Mouse (Mus musculus): ENCODE results near the gene 6330409D20Rik. TPM values are rescaled to one million over a fixed set of nuclear protein-coding genes. Genes with fewer than 3 reads are reported as not detected.

Gene 6330409D20Rik
- 3.2 and 4.6 TPM in 2 replicates for polyA plus RNA-seq (2014; fragmentation: Nextera tagmentation; extraction: Ambion mirVana)

DNA sequence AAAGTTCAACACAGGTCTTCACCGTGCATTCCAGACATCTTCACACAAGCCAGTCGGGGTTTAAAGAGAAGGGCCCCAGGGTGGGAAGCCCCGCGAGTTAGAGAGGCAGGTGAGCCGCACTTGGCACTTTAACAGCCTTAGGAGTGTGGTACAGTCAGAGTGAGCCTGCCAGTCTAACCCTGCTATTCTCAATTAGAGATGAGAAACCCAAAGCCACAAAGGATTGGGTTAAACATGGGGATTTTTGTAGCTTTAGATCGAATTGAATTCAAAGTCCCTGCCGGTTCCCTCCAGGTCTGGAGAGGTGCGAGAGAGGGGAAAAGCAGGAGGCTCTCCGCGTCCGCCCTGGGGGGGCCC, at the start of gene 6330409D20Rik:
Gene 6330409D20Rik (minus strand): TSS at position 101 of the 357 bp plus-strand sequence.
- Histone ChIP-seq H3K9ac (replicated peaks; ENCODE audit: low read length) (peak within 1 kb of the TSS; percentile 85), H3K9me3 (ENCODE audit: control insufficient read depth, low read length) (no peaks in the 10 kb centered on the region), H3K27me3 (ENCODE audit: control insufficient read depth, insufficient read depth, low read length) (no peaks in the 10 kb centered on the region), H3K36me3 (ENCODE audit: control insufficient read depth, insufficient read depth, low read length) (peaks cover 17% of the 10 kb centered on the region), H3K4me2 (ENCODE audit: low read length) (peak within 1 kb of the TSS; percentile 82), H3K27ac (replicated peaks; ENCODE audit: low read depth, low read length) (peak within 1 kb of the TSS; percentile 86), H3K4me1 (ENCODE audit: control insufficient read depth, insufficient read depth, low read length) (peaks cover 18% of the 10 kb centered on the region), H3K4me3 (replicated peaks; ENCODE audit: low read depth, low read length) (peak within 1 kb of the TSS; percentile 82)
- ATAC-seq (ENCODE audit: low FRiP score, low TSS enrichment) (no peak), DNase-seq (no peak)
- WGBS, result 6% methylated on average over 11 of the region's 11 CpGs

DNA sequence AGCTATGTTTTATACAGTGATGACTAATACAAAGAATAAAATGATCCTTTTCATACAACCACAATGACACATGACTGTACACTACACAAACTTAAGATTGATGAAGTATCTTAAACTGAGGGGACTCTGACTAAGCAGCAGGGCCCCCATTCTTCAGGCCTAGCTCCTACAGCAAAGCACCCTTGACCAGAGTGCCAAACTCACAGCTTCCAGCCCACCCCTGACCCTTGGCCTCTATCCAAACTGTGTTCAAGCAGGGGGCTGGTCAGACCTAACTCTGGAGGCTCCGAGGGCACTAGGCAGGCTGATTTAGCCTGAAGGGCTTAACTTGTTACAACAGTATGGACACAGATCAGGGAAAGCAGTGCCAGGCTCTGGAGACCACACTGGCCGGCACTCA, 47.8 kb upstream of the 6330409D20Rik start:
- no peak overlapping the region for H3K9ac ChIP-seq (replicated peaks; ENCODE audit: low read length)
- H3K4me1 ChIP-seq (ENCODE audit: control insufficient read depth, insufficient read depth, low read length), result no peaks in the 10 kb centered on the region

DNA sequence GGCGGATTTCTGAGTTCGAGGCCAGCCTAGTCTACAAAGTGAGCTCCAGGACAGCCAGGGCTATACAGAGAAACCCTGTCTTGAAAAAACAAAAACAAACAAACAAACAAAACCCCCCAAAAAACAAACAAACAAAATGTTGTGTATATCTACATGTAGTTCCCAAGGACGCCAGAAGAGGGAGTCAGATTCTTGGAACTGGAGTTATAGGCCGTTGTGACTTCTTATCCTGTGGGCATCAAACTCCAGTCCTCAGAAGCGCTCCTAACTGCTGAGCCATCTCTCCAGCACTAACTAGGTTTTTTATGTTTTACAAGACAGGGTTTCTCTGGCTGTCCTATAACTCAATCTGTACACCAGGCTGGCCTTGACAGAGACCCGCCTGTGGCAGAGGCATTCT, 46.4 kb upstream of the 6330409D20Rik start:
- WGBS, result 65% methylated on average over 6 of the region's 6 CpGs
- DNase-seq, result peak; percentile 51
- H3K9me3 ChIP-seq (ENCODE audit: control insufficient read depth, low read length), result no peaks in the 10 kb centered on the region

More for the DNA sequence above, 47.8 kb upstream of the 6330409D20Rik start:
- whole genome bisulfite sequencing, result 60% methylated on average over 2 of the region's 2 CpGs
- ATAC-seq (ENCODE audit: low FRiP score, low TSS enrichment), result no peak
- no peaks in the 10 kb centered on the region for H3K9me3 ChIP-seq (ENCODE audit: control insufficient read depth, low read length)
- H3K27ac ChIP-seq (replicated peaks; ENCODE audit: low read depth, low read length), result no peak overlapping the region
- H3K27me3 ChIP-seq (ENCODE audit: control insufficient read depth, insufficient read depth, low read length), result no peaks in the 10 kb centered on the region
- no peak overlapping the region for H3K4me3 ChIP-seq (replicated peaks; ENCODE audit: low read depth, low read length)
- peaks cover 38% of the 10 kb centered on the region for H3K36me3 ChIP-seq (ENCODE audit: control insufficient read depth, insufficient read depth, low read length)
- H3K4me2 ChIP-seq (ENCODE audit: low read length), result no peak overlapping the region
- no peak for DNase-seq

DNA sequence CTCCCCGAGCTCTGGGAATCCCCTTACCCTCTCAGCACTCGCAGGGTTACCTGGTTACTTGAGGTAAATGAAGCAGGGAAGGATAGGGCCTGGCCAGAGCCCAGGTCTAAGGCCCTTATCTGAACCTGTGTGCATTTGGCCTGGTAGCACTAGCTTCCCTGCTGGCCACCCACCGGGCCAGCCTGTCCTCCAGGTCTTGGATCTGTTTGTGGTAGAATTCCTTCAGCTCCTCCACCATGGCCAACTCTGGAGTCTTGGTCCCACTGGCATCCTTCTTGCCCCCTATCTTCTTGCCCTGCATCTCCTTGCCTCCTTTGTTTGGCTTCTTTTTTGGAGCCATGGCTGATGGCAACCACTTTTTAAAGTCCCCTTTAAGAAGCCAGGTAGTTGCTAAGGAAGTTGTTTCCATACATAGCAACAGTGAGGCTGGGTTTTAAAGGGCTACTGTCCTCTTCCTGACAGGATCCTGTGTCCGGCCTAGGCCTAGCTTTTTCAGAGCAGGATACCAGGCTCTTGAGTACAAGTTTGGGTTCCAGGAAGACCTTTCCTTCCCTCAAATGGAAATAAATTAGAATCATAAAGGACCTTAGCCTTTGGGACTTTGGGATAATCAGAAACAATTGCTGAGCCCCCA, 43.3 kb upstream of the 6330409D20Rik start, which contains the start of gene Cfap157:
Gene Cfap157 (minus strand): TSS at position 381 of the 634 bp plus-strand sequence.
- Histone ChIP-seq H3K4me3 (replicated peaks; ENCODE audit: low read depth, low read length) (no peak within 1 kb of the TSS), H3K27ac (replicated peaks; ENCODE audit: low read depth, low read length) (no peak within 1 kb of the TSS), H3K4me1 (ENCODE audit: control insufficient read depth, insufficient read depth, low read length) (no peaks in the 10 kb centered on the region), H3K36me3 (ENCODE audit: control insufficient read depth, insufficient read depth, low read length) (peaks cover 2% of the 10 kb centered on the region), H3K9me3 (ENCODE audit: control insufficient read depth, low read length) (no peaks in the 10 kb centered on the region), H3K9ac (replicated peaks; ENCODE audit: low read length) (no peak within 1 kb of the TSS), H3K27me3 (ENCODE audit: control insufficient read depth, insufficient read depth, low read length) (no peaks in the 10 kb centered on the region), H3K4me2 (ENCODE audit: low read length) (no peak within 1 kb of the TSS)
- ATAC-seq (ENCODE audit: low FRiP score, low TSS enrichment), result no peak
- WGBS, result 74% methylated on average over 4 of the region's 4 CpGs
- peak; percentile 64 for DNase-seq

More for the DNA sequence above, 46.4 kb upstream of the 6330409D20Rik start:
- Histone ChIP-seq H3K9ac (replicated peaks; ENCODE audit: low read length) (no peak overlapping the region), H3K27me3 (ENCODE audit: control insufficient read depth, insufficient read depth, low read length) (no peaks in the 10 kb centered on the region), H3K4me3 (replicated peaks; ENCODE audit: low read depth, low read length) (no peak overlapping the region), H3K27ac (replicated peaks; ENCODE audit: low read depth, low read length) (no peak overlapping the region), H3K36me3 (ENCODE audit: control insufficient read depth, insufficient read depth, low read length) (peaks cover 30% of the 10 kb centered on the region), H3K4me2 (ENCODE audit: low read length) (no peak overlapping the region), H3K4me1 (ENCODE audit: control insufficient read depth, insufficient read depth, low read length) (no peaks in the 10 kb centered on the region)
- ATAC-seq (ENCODE audit: low FRiP score, low TSS enrichment), result no peak

DNA sequence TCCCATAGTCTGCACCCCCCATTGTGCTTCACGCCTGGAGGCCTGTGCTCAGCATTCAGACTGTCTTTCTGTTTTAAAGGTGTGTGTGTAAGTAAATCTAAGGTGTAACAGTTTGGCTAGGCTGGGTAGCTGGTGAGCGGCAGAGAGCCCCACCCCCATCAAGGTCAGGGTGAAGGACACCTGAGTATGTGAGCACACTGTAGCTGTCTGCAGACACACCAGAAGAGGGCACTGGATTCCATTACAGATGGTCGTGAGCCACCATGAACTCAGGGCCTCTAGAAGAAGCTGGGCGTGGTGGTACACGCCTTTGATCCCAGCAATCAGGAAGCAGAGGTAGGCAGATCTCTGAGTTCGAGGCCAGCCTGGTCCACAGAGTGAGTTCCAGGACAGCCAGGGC, 40.9 kb upstream of the 6330409D20Rik start:
- no peak overlapping the region for H3K4me2 ChIP-seq (ENCODE audit: low read length)
- no peaks in the 10 kb centered on the region for H3K36me3 ChIP-seq (ENCODE audit: control insufficient read depth, insufficient read depth, low read length)
- H3K27ac ChIP-seq (replicated peaks; ENCODE audit: low read depth, low read length), result no peak overlapping the region
- H3K4me3 ChIP-seq (replicated peaks; ENCODE audit: low read depth, low read length), result no peak overlapping the region
- no peaks in the 10 kb centered on the region for H3K9me3 ChIP-seq (ENCODE audit: control insufficient read depth, low read length)
- ATAC-seq (ENCODE audit: low FRiP score, low TSS enrichment), result no peak
- H3K4me1 ChIP-seq (ENCODE audit: control insufficient read depth, insufficient read depth, low read length), result no peaks in the 10 kb centered on the region
- DNase-seq, result no peak
- WGBS, result 86% methylated on average over 6 of the region's 6 CpGs
- no peak overlapping the region for H3K9ac ChIP-seq (replicated peaks; ENCODE audit: low read length)
- H3K27me3 ChIP-seq (ENCODE audit: control insufficient read depth, insufficient read depth, low read length), result no peaks in the 10 kb centered on the region

DNA sequence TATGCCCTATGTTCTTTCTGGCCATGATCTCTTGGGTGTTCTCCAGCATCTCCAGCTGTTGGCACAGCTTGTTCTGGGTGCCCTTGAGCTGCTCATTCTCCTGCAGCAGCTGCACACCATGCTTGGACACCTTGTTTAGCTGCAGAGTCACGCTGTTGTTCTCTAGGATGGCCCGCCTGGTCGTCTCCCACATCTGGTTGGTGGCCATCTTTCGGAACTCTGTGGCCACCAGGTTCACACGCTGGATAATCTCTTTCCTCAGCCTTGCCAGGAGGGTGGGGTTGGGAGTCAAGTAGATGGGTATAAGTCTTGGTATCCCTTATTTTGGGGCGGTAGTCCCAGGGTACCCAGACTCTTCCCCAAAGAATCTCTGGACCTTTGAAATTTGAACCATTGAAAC, 38.9 kb upstream of the 6330409D20Rik start:
- WGBS, result 91% methylated on average over 6 of the region's 6 CpGs

DNA sequence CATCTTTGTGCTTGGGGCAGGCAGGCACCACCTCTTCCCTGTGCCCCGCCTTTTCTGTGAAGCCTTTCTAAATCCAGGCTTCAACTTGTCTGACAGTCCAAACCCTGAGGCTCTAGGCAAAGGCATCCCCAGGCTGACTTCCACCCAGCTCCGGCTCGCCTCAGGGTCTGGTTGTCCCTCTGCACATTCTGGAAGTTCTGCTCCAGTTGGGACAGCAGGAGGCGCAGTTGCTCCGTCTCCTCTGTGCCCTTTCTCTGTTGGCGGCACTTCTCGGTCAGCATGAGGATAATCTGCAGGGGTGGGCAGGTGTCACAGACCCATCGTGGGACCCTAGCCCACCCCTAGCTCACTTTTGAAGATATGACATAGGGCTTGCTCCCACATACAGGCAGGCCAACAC, 38.3 kb upstream of the 6330409D20Rik start:
- no peak overlapping the region for H3K27ac ChIP-seq (replicated peaks; ENCODE audit: low read depth, low read length)
- no peak overlapping the region for H3K9ac ChIP-seq (replicated peaks; ENCODE audit: low read length)
- H3K4me1 ChIP-seq (ENCODE audit: control insufficient read depth, insufficient read depth, low read length), result peaks cover 9% of the 10 kb centered on the region
- no peaks in the 10 kb centered on the region for H3K27me3 ChIP-seq (ENCODE audit: control insufficient read depth, insufficient read depth, low read length)
- WGBS, result 8% methylated on average over 8 of the region's 8 CpGs
- no peaks in the 10 kb centered on the region for H3K36me3 ChIP-seq (ENCODE audit: control insufficient read depth, insufficient read depth, low read length)
- H3K9me3 ChIP-seq (ENCODE audit: control insufficient read depth, low read length), result no peaks in the 10 kb centered on the region
- ATAC-seq (ENCODE audit: low FRiP score, low TSS enrichment) (no peak), DNase-seq (peak; percentile 59)
- no peak overlapping the region for H3K4me3 ChIP-seq (replicated peaks; ENCODE audit: low read depth, low read length)
- H3K4me2 ChIP-seq (ENCODE audit: low read length), result no peak overlapping the region

More for the DNA sequence above, 38.9 kb upstream of the 6330409D20Rik start:
- ATAC-seq (ENCODE audit: low FRiP score, low TSS enrichment) (no peak), DNase-seq (no peak)
- H3K4me2 ChIP-seq (ENCODE audit: low read length), result no peak overlapping the region
- no peak overlapping the region for H3K9ac ChIP-seq (replicated peaks; ENCODE audit: low read length)
- no peaks in the 10 kb centered on the region for H3K36me3 ChIP-seq (ENCODE audit: control insufficient read depth, insufficient read depth, low read length)
- peaks cover 9% of the 10 kb centered on the region for H3K4me1 ChIP-seq (ENCODE audit: control insufficient read depth, insufficient read depth, low read length)
- no peak overlapping the region for H3K27ac ChIP-seq (replicated peaks; ENCODE audit: low read depth, low read length)
- H3K4me3 ChIP-seq (replicated peaks; ENCODE audit: low read depth, low read length), result no peak overlapping the region
- no peaks in the 10 kb centered on the region for H3K9me3 ChIP-seq (ENCODE audit: control insufficient read depth, low read length)
- H3K27me3 ChIP-seq (ENCODE audit: control insufficient read depth, insufficient read depth, low read length), result no peaks in the 10 kb centered on the region

DNA sequence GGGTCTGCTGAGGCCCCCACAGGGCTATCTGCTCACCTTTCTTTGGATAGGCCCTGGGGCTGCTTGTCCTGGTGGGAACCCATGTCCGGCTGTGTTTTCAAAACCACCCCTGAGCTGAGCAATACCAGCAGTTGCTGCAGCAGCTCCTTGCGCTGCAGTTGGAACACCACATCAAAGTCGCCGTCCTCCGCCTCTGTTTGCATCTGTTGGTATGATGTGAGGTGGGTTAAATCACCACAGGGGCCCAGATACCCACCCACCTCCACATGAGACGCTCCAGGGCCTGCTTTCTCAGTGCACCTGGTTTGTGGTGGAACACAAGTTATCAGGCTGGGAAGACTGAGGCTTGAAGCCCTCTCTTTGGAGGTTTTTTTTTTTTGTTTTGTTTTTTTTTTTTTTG, 37.3 kb upstream of the 6330409D20Rik start:
- ATAC-seq (ENCODE audit: low FRiP score, low TSS enrichment), result no peak
- H3K4me2 ChIP-seq (ENCODE audit: low read length), result no peak overlapping the region
- DNase-seq, result no peak
- no peaks in the 10 kb centered on the region for H3K36me3 ChIP-seq (ENCODE audit: control insufficient read depth, insufficient read depth, low read length)
- peaks cover 9% of the 10 kb centered on the region for H3K4me1 ChIP-seq (ENCODE audit: control insufficient read depth, insufficient read depth, low read length)
- 93% methylated on average over 6 of the region's 6 CpGs for WGBS
- H3K9me3 ChIP-seq (ENCODE audit: control insufficient read depth, low read length), result no peaks in the 10 kb centered on the region
- H3K4me3 ChIP-seq (replicated peaks; ENCODE audit: low read depth, low read length), result no peak overlapping the region
- no peak overlapping the region for H3K9ac ChIP-seq (replicated peaks; ENCODE audit: low read length)
- H3K27ac ChIP-seq (replicated peaks; ENCODE audit: low read depth, low read length), result no peak overlapping the region
- H3K27me3 ChIP-seq (ENCODE audit: control insufficient read depth, insufficient read depth, low read length), result no peaks in the 10 kb centered on the region

DNA sequence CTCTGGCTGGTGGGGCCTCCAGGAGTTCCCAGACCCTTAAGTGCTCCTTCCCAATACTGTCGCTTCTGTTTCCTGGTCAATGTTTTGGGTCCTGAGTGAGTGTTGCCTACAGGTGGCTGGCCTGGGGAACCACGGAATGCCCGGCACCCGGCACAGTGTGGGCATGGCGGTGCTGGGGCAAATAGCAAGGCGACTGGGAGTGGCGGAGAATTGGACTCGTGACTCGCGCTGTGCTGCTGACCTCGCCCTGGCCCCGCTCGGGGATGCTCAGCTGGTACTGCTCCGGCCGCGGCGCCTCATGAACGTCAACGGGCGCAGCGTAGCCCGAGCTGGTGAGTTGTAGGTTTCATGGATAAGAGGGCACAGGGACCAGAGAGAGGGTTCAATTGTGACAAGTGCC, 35.4 kb upstream of the 6330409D20Rik start:
- ATAC-seq (ENCODE audit: low FRiP score, low TSS enrichment) (no peak), DNase-seq (no peak)
- Histone ChIP-seq H3K27me3 (ENCODE audit: control insufficient read depth, insufficient read depth, low read length) (no peaks in the 10 kb centered on the region), H3K9ac (replicated peaks; ENCODE audit: low read length) (peak overlapping the region; percentile 46; the same call in 1 of the 2 replicates), H3K4me3 (replicated peaks; ENCODE audit: low read depth, low read length) (peak overlapping the region; percentile 60), H3K36me3 (ENCODE audit: control insufficient read depth, insufficient read depth, low read length) (no peaks in the 10 kb centered on the region), H3K4me2 (ENCODE audit: low read length) (peak overlapping the region; percentile 77), H3K9me3 (ENCODE audit: control insufficient read depth, low read length) (no peaks in the 10 kb centered on the region), H3K4me1 (ENCODE audit: control insufficient read depth, insufficient read depth, low read length) (peaks cover 9% of the 10 kb centered on the region), H3K27ac (replicated peaks; ENCODE audit: low read depth, low read length) (no peak overlapping the region)
- 19% methylated on average over 22 of the region's 22 CpGs for WGBS

All from midbrain, embryonic 14.5 days (tissue).